Mouse (Mus musculus) CH12.LX (cell line): ENCODE measurements around the gene Dydc2. TPM values are rescaled to one million over a fixed set of nuclear protein-coding genes. Genes with fewer than 3 reads are reported as not detected.

Source experiments
- DNase-seq: peaks from one replicate; pipeline ENCODE4 v3.0.0-alpha.2; 2013; ENCODE audit errors: extremely low read depth
- H3K27ac ChIP-seq: 2 replicates; pipeline ENCODE4 v1.5.1; 2012; ENCODE audit warnings: low read depth, mild to moderate bottlenecking, control low read depth, moderate library complexity; ENCODE audit not compliant: insufficient read depth
- H3K27me3 ChIP-seq: replicated peaks from 2 replicates; pipeline ENCODE3; 2012; ENCODE audit warnings: inconsistent platforms
- H3K36me3 ChIP-seq, 2 experiments: replicated peaks in 1 of 2; 2 replicates each; pipeline versions ENCODE3 to v1.6.1; 2012; ENCODE audit warnings: inconsistent platforms in 1 of 2, low read length in 1 of 2, mild to moderate bottlenecking in 1 of 2, mixed read lengths in 1 of 2, moderate library complexity in 1 of 2; ENCODE audit not compliant: control insufficient read depth in 1 of 2, insufficient read depth in 1 of 2
- H3K4me1 ChIP-seq, 2 experiments: 2 replicates each; pipeline ENCODE4 v1.6.1; 2012; ENCODE audit warnings: inconsistent platforms in 1 of 2, moderate library complexity in 1 of 2; ENCODE audit not compliant: insufficient read depth in 2 of 2, control insufficient read depth in 1 of 2
- H3K4me2 ChIP-seq: 2 replicates; pipeline ENCODE4 v1.6.1; 2012; ENCODE audit warnings: low read depth, mild to moderate bottlenecking, control low read depth; ENCODE audit not compliant: poor library complexity, insufficient read depth, severe bottlenecking
- H3K4me3 ChIP-seq, 3 experiments: fragments of 150-350 bp in 1 of 3; sonication (generic) in 1 of 3; replicated peaks in 1 of 3; 2 replicates each; pipeline versions ENCODE3 to v1.5.1; 2011 to 2012; ENCODE audit warnings: low read depth in 2 of 3, low read length in 2 of 3, mild to moderate bottlenecking in 2 of 3, moderate library complexity in 2 of 3, control low read depth in 1 of 3, improper control_type of control experiment in 1 of 3, inconsistent platforms in 1 of 3, mixed read lengths in 1 of 3; ENCODE audit not compliant: poor library complexity in 1 of 3
- H3K79me2 ChIP-seq: replicated peaks from 2 replicates; pipeline ENCODE4 v1.6.1; 2012; ENCODE audit warnings: mild to moderate bottlenecking, moderate library complexity; ENCODE audit not compliant: control insufficient read depth, poor library complexity, insufficient read depth, severe bottlenecking; ENCODE audit errors: extremely low read depth
- H3K9ac ChIP-seq: 2 replicates; pipeline ENCODE4 v1.6.1; 2012; ENCODE audit warnings: low read depth, mild to moderate bottlenecking, control low read depth, moderate library complexity; ENCODE audit not compliant: insufficient read depth
- H3K9me3 ChIP-seq: replicated peaks from 2 replicates; pipeline ENCODE3; 2012; ENCODE audit warnings: low read length, inconsistent platforms, mixed read lengths
- BHLHE40 ChIP-seq: IDR thresholded peaks from 2 replicates; pipeline ENCODE4 v1.6.1; 2011; ENCODE audit warnings: mild to moderate bottlenecking, low read depth, low read length, improper control_type of control experiment
- CHD1 ChIP-seq: IDR thresholded peaks from 2 replicates; pipeline ENCODE4 v1.6.1; 2012; ENCODE audit warnings: low read depth, low read length, improper control_type of control experiment, inconsistent platforms
- CHD2 ChIP-seq: IDR thresholded peaks from 2 replicates; pipeline ENCODE4 v1.6.1; 2011; ENCODE audit warnings: low read length, improper control_type of control experiment
- E2F4 ChIP-seq: IDR thresholded peaks from 2 replicates; pipeline ENCODE4 v1.6.1; 2011; ENCODE audit warnings: low read depth, low read length, improper control_type of control experiment; ENCODE audit not compliant: insufficient replicate concordance
- ELF1 ChIP-seq: IDR thresholded peaks from 2 replicates; pipeline ENCODE4 v1.6.1; 2014; ENCODE audit warnings: low read depth, mild to moderate bottlenecking, inconsistent platforms, low read length, improper control_type of control experiment
- EP300 ChIP-seq: IDR thresholded peaks from 2 replicates; pipeline ENCODE4 v1.6.1; 2011; ENCODE audit warnings: low read length, improper control_type of control experiment
- GABPA ChIP-seq: IDR thresholded peaks from 2 replicates; pipeline ENCODE4 v1.6.1; 2012; ENCODE audit warnings: low read depth, low read length, improper control_type of control experiment, inconsistent platforms; ENCODE audit not compliant: insufficient replicate concordance
- HCFC1 ChIP-seq: IDR thresholded peaks from 2 replicates; pipeline ENCODE4 v1.6.1; 2012; ENCODE audit warnings: low read depth, mild to moderate bottlenecking, inconsistent platforms, low read length, improper control_type of control experiment
- KAT2A ChIP-seq: IDR thresholded peaks from 2 replicates; pipeline ENCODE4 v1.6.1; 2012; ENCODE audit warnings: low read length, improper control_type of control experiment, inconsistent platforms; ENCODE audit not compliant: insufficient replicate concordance
- MAFK ChIP-seq: IDR thresholded peaks from 2 replicates; pipeline ENCODE4 v1.6.1; 2011; ENCODE audit warnings: low read length, improper control_type of control experiment; ENCODE audit not compliant: insufficient replicate concordance
- MEF2A ChIP-seq: IDR thresholded peaks from 2 replicates; pipeline ENCODE4 v1.6.1; 2014; ENCODE audit warnings: low read depth, mild to moderate bottlenecking, inconsistent platforms, low read length, improper control_type of control experiment, borderline replicate concordance
- MXI1 ChIP-seq: IDR thresholded peaks from 2 replicates; pipeline ENCODE4 v1.6.1; 2011; ENCODE audit warnings: mild to moderate bottlenecking, low read depth, low read length, improper control_type of control experiment
- NRF1 ChIP-seq: IDR thresholded peaks from 2 replicates; pipeline ENCODE4 v1.6.1; 2014; ENCODE audit warnings: low read depth, mild to moderate bottlenecking, inconsistent platforms, low read length, improper control_type of control experiment, moderate library complexity
- PAX5 ChIP-seq: IDR thresholded peaks from 2 replicates; pipeline ENCODE4 v1.6.1; 2012; ENCODE audit warnings: low read length, inconsistent platforms, mixed read lengths
- POLR2A ChIP-seq: IDR thresholded peaks from 2 replicates; pipeline ENCODE4 v1.6.1; 2011; ENCODE audit warnings: low read depth, mild to moderate bottlenecking, improper control_type of control experiment, low read length
- POLR2AphosphoS2 ChIP-seq: IDR thresholded peaks from 2 replicates; pipeline ENCODE4 v1.6.1; 2011; ENCODE audit warnings: low read depth, low read length, improper control_type of control experiment
- RAD21 ChIP-seq: IDR thresholded peaks from 2 replicates; pipeline ENCODE4 v1.6.1; 2011; ENCODE audit warnings: low read depth, mild to moderate bottlenecking, low read length, improper control_type of control experiment, moderate library complexity
- SIN3A ChIP-seq: IDR thresholded peaks from 2 replicates; pipeline ENCODE4 v1.6.1; 2012; ENCODE audit warnings: low read length, improper control_type of control experiment, inconsistent platforms
- SMC3 ChIP-seq: IDR thresholded peaks from 2 replicates; pipeline ENCODE4 v1.6.1; 2011; ENCODE audit warnings: low read depth, low read length, improper control_type of control experiment
- TBP ChIP-seq: conservative IDR thresholded peaks from 2 replicates; pipeline ENCODE4 v1.6.1; 2011; ENCODE audit warnings: low read depth, low read length, improper control_type of control experiment
- UBTF ChIP-seq: IDR thresholded peaks from 2 replicates; pipeline ENCODE4 v1.6.1; 2012; ENCODE audit warnings: low read depth, mild to moderate bottlenecking, inconsistent platforms, low read length, improper control_type of control experiment, moderate library complexity
- USF1 ChIP-seq: IDR thresholded peaks from 2 replicates; pipeline ENCODE4 v1.6.1; 2014; ENCODE audit warnings: low read depth, mild to moderate bottlenecking, inconsistent platforms, low read length, improper control_type of control experiment
- USF2 ChIP-seq: conservative IDR thresholded peaks from 2 replicates; pipeline ENCODE4 v1.6.1; 2011; ENCODE audit warnings: low read depth, low read length, improper control_type of control experiment
- ZC3H11A ChIP-seq: IDR thresholded peaks from 2 replicates; pipeline ENCODE4 v1.6.1; 2012; ENCODE audit warnings: low read depth, mild to moderate bottlenecking, inconsistent platforms, low read length, improper control_type of control experiment
- ZKSCAN1 ChIP-seq: IDR thresholded peaks from 2 replicates; pipeline ENCODE4 v1.6.1; 2012; ENCODE audit warnings: low read depth, inconsistent platforms, low read length, improper control_type of control experiment, borderline replicate concordance
- ZMIZ1 ChIP-seq: IDR thresholded peaks from 2 replicates; pipeline ENCODE4 v1.6.1; 2012; ENCODE audit warnings: low read depth, mild to moderate bottlenecking, inconsistent platforms, low read length, improper control_type of control experiment
- ZNF384 ChIP-seq: IDR thresholded peaks from 2 replicates; pipeline ENCODE4 v1.6.1; 2012; ENCODE audit warnings: low read depth, low read length, improper control_type of control experiment, inconsistent platforms
- dilution Hi-C: fragments of 300-500 bp; cut with MboI; formaldehyde crosslinking; loops from 2 replicates; pipeline ENCODE4 v1.14.3; 2020; ENCODE audit warnings: low sequenced_read_pairs; ENCODE audit not compliant: extremely low pct_unique_long_range_greater_than_20kb, extremely low pct_ligation_motif_present
- in situ Hi-C: fragments of 300-500 bp; cut with MboI; formaldehyde crosslinking; loops from 3 replicates; pipeline ENCODE4 v1.14.3; 2019; ENCODE audit warnings: low sequenced_read_pairs, low pct_ligation_motif_present, low pct_unique_long_range_greater_than_20kb, mixed read lengths
- polyA plus RNA-seq: library from polyadenylated mRNA; unstranded; fragments of >175 nt; gene quantifications from 2 replicates; pipeline ENCODE4 v1.2.1, GENCODE M21; 2012; ENCODE audit warnings: low read depth; ENCODE audit not compliant: insufficient read length
- total RNA-seq, 2 experiments: library from RNA; depleted of rRNA; stranded (reverse); fragments of 300-350 nt in 1 of 2; fragments of >200 nt in 1 of 2; gene quantifications; 2 replicates each; pipeline ENCODE4 v1.2.3; 2012 to 2014

Dydc2 gene
- total and polyA plus RNA-seq, 3 experiments, result 0.67 TPM; not detected in 2

- DNase-seq, result no peak
- Histone ChIP-seq H3K9ac (no peak overlapping the region), H3K9me3 (no peaks in the 10 kb centered on the region), H3K27ac (no peak overlapping the region), H3K79me2 (no peaks in the 10 kb centered on the region), H3K4me1 (peaks cover 5 to 15% of the 10 kb centered on the region in 2 experiments; a peak in 2 of 4 replicates), H3K4me2 (no peak overlapping the region), H3K4me3 (no peak overlapping the region), H3K36me3 (no peaks in the 10 kb centered on the region), H3K27me3 (no peaks in the 10 kb centered on the region)
- TF ChIP-seq ZC3H11A (no peak), HCFC1 (no peak), SIN3A (no peak), ZNF384 (no peak), UBTF (no peak), ZKSCAN1 (no peak), RAD21 (no peak), KAT2A (no peak), ELF1 (no peak), CHD1 (no peak), MXI1 (no peak), USF1 (no peak), ZMIZ1 (no peak)
- dilution Hi-C loops, result no loop called here
- in situ Hi-C loops, result loop anchor here (5.0 kb wide), 1 partner anchor 53 kb away; no protein-coding TSS in a partner anchor
Measured at GRCm38 (mm10) chr14:41025087-41025486, 43.9 kb downstream of the Dydc2 start.

GRCm38 (mm10) chr14:41021246-41021645, 47.8 kb downstream of the Dydc2 start:
- dilution Hi-C loops, result no loop called here

More at GRCm38 (mm10) chr14:41021246-41021645, 47.8 kb downstream of the Dydc2 start:
- TF ChIP-seq EP300, result no peak
- TF ChIP-seq ZNF384, result no peak
- TF ChIP-seq E2F4, result no peak
- TF ChIP-seq USF2, result no peak
- TF ChIP-seq NRF1, result no peak
- no peak for TF ChIP-seq TBP
- TF ChIP-seq POLR2AphosphoS2, result no peak
- TF ChIP-seq BHLHE40, result no peak
- no peak for TF ChIP-seq POLR2A
- TF ChIP-seq GABPA, result no peak
- TF ChIP-seq SMC3, result no peak
- no peak for TF ChIP-seq KAT2A
- TF ChIP-seq UBTF, result no peak
- TF ChIP-seq USF1, result no peak
- TF ChIP-seq MAFK, result no peak
- no peak for TF ChIP-seq CHD1
- no peak for TF ChIP-seq CHD2
- TF ChIP-seq MEF2A, result no peak
- no peak for TF ChIP-seq SIN3A
- TF ChIP-seq PAX5, result no peak
- Histone ChIP-seq H3K4me2 (no peak overlapping the region), H3K4me3 (no peak overlapping the region), H3K36me3 (no peaks in the 10 kb centered on the region), H3K27me3 (no peaks in the 10 kb centered on the region), H3K27ac (no peak overlapping the region), H3K4me1 (peaks cover 8 to 24% of the 10 kb centered on the region in 2 experiments; a peak in 3 of 4 replicates), H3K9ac (no peak overlapping the region), H3K9me3 (no peaks in the 10 kb centered on the region), H3K79me2 (no peaks in the 10 kb centered on the region)
- in situ Hi-C loops, result no loop called here
- DNase-seq, result no peak
